Mouse (Mus musculus) stomach, embryonic 16.5 days (tissue): ENCODE data around the gene Commd3. TPM values are rescaled to one million over a fixed set of nuclear protein-coding genes. Genes with fewer than 3 reads are reported as not detected.

Experiments used
- polyA plus RNA-seq: library from polyadenylated mRNA; unstranded; fragments of >200 nt; fragmentation: Nextera tagmentation; extraction: Ambion mirVana; gene quantifications from 2 replicates; pipeline ENCODE4 v1.2.1, GENCODE M21; 2015

Commd3 gene
- polyA plus RNA-seq, 1 experiment from 2014 or later = 214 TPM

Other genes with a start within 250 kb of the Commd3 start
- gene Bmi1, start 4.6 kb downstream of the Commd3 start, polyA plus RNA-seq = 15.6 and 18.1 TPM in 2 replicates
- gene Spag6, start 21.6 kb downstream of the Commd3 start, polyA plus RNA-seq = 0.09 TPM in 1 of 2 replicates, not detected in the other